Mouse (Mus musculus): ENCODE results near the gene Pde2a.

Gene Pde2a

GRCm38 (mm10) chr7:101421529-101421928, at the start of gene Pde2a:
Gene Pde2a, plus strand, starts transcription at chr7:101421691.
- DNase-seq (ENCODE audit: low spot score in 2 of 2), result no peak

GRCm38 (mm10) chr7:101373082-101373481, 48.4 kb upstream of the Pde2a start:
- DNase-seq (ENCODE audit: low spot score in 2 of 2), result no peak

GRCm38 (mm10) chr7:101374155-101374554, 47.3 kb upstream of the Pde2a start:
- peak in 1 of 2 experiments; percentile 56 for DNase-seq (ENCODE audit: low spot score in 2 of 2)

- no peak for DNase-seq (ENCODE audit: low spot score in 2 of 2)
Observed at GRCm38 (mm10) chr7:101376701-101377340, 44.7 kb upstream of the Pde2a start.

DNA sequence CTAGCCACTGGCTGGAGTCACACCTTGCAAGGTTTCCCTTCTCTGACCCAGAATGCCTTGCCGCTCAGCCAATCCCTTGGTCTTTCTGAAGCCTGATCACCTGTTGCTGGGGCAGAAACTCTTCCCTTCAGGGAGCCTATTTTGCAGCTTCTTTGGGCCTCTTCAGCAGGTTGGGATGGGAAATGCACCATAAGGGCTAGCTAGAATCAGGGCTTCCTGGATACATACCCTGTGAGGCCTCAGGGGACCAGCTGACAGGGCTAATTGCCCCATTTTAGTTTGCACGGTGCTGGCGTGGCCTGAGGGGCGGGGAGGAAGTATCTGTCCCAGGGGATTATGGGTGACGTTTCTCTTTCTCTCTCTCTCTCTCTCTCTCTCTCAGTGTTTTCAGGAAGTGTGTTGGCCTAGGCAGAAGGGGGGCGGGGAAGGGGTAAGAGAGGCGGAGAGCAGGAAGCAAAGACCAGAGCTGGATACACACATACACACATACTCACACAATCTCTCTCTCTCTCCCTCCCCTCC, 43.7 kb upstream of the Pde2a start:
- DNase-seq (ENCODE audit: low spot score in 2 of 2), result peak; percentile 81 to 82

DNA sequence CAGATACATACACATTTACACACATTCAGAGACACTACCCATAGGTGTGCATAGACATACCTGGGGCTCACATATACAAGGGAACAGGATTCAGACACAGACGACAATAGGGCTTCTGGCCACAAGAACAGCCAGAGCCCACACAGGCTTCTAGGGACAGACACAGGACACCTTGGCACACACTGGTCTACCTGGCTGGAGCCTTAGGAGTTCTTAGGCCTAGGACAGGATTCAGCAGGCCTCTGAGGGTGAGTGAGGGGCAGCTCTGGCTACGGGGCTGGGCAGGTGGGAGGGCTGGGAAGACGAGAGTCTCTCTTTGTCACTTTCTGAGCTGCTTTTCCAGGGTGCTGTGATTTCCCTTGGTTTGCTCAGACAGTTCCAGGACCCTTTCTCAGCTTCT, 43.2 kb upstream of the Pde2a start:
- peak; percentile 18 for DNase-seq (ENCODE audit: low spot score in 2 of 2)

DNA sequence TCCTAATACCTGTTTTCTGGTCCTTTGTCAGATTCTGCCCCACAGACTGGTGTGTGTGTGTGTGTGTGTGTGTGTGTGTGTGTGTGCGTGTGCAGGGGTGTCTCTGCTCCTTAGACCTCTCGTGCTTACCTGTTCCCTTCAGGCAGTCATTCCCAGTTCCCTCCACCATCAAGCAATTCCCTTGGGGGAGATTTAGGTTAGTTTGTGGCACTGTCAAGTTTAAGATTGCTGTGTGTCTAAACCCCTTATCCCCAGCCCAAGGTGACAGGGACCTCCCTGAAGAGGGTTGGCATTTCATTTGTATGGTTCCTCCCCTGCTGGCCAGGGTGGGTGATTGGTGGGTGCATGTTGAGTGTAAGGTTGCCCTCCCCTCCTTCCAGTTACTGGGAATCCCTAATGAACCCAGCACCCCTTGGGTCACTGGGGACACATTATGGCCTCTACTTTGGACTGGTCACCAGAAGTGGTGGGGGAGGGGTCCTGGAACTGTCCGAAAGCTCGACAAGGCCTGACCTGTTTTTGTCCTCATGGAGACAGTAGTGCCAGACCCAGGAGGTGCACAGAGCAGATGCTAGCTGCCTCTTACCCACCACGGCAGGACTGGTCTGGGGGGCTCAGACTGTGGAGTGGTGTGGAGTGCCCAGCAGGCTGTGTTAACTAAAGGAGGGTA, 42.6 kb upstream of the Pde2a start:
- no peak for DNase-seq (ENCODE audit: low spot score in 2 of 2)

DNA sequence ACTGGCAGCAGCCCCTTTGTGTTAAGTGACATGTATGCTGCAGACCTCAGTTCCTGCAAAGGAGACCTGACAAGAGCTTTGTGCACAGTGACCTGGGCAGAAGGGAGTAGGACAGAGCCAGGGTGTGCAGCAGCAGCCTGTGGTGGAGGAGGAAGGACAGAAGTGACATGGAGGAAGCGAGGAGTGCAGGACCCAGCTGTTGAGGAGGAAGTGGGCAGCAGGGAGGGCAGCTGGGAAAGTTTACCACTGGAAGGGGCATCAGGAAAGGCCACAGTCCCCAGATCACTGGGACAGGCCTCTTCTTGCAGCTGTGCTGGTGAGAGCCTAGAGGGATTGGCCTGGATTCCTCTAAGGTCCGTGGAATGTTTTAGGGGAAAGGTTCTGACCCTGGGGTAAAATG, 41.8 kb upstream of the Pde2a start:
- DNase-seq (ENCODE audit: low spot score in 2 of 2), result no peak

- no peak for DNase-seq (ENCODE audit: low spot score in 2 of 2)
Observed at GRCm38 (mm10) chr7:101381512-101381911, 40.0 kb upstream of the Pde2a start.

GRCm38 (mm10) chr7:101382378-101382777, 39.1 kb upstream of the Pde2a start:
- no peak for DNase-seq (ENCODE audit: low spot score in 2 of 2)

- no peak for DNase-seq (ENCODE audit: low spot score in 2 of 2)
Observed at GRCm38 (mm10) chr7:101383756-101384155, 37.7 kb upstream of the Pde2a start.

DNA sequence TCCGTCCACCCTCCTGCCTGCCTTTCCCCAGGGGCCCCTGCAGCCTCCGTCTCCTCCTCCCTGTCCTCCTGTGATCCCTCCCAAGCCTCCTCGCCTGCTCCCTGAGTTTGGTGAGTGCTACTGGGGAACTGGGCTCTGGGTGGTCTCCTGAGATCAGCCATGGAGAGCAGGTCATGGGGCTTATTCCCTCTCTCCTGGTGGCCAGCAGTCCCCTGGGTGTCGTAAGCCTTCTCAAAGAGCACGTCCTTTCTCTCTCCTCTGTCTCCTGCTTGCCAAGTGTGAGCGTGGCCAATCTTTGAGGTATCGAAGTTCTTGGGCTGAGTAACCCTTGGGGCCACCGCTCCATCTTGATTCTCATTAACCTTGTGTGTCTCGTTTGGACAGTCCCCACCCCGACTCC, 36.6 kb upstream of the Pde2a start:
- DNase-seq (ENCODE audit: low spot score in 2 of 2), result no peak

DNA sequence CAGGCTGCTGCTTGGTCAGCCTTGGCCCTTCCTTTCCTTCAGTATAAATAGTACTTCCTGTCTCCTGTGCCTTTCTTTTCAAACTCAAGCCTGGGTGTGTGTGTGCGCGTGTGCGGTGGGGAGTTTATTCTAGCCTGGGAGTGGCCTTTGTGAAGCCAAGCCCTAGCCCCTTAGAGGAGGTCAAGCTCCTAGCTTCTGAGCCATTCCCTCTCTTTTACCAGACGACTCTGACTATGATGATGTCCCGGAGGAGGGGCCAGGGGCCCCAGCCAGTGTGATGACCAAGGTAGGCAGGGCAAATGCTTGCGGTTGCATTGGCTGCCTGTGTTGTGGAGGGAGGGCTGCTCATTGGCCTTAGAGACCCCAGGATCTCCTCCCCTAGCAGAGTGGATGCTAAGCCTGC, 36.2 kb upstream of the Pde2a start:
- no peak for DNase-seq (ENCODE audit: low spot score in 2 of 2)

DNA sequence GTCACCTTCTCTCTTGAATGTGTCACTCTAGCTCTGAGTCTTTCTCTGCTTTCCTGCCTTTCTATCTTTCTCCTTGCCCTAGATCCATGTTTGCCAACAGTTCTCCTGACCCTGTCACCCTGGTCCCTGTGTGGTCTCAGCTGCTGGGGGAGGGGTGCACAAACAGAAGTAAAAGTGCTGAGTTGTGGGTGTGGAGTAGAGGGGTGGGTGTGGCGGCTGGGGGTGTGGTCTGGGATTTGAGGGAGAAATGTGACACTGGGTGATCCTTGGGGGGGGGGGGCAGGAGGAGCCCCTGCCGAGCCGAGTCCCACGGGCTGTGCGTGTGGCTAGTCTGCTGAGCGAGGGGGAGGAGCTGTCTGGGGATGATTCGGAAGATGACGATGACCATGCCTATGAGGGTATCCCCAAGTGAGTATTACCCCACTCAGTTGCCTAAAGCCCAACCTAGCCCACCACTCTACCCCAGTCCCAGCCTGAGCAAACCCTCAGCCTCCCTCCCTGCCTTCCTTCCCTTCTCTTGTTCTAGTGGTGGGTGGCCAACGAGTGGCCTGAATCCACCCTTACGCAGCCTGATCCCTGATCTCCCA, 35.5 kb upstream of the Pde2a start:
- no peak for DNase-seq (ENCODE audit: low spot score in 2 of 2)

GRCm38 (mm10) chr7:101389256-101389655, 32.2 kb upstream of the Pde2a start:
- no peak for DNase-seq (ENCODE audit: low spot score in 2 of 2)

DNA sequence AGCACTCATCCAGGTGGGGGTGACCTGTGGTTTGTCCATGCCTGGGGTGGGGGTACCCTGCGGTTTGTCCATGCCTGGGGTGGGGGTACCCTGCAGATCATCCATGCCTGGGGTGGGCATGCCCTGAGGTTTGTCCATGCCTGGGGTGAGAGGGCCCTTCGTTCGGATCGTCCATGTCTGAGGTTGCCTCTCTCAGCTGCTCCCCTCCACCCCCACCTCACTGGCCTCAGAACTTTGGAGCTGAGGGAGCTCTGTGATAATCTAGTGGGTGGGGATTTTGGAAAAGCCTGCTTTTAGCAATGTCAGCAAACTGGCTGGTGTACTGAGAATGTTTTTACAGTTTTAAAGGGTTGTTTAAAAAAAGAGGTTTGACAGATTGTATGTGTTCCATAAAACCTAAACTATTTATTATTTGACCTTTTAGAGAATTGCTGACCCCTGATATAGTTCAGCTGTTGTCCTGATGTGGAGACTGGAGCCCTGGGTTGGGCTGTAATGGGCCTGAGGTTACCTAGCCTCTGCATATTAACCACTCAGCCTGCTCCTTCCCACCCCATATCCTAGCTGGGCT, 29.5 kb upstream of the Pde2a start:
- no peak for DNase-seq (ENCODE audit: low spot score in 2 of 2)

GRCm38 (mm10) chr7:101393015-101393414, 28.5 kb upstream of the Pde2a start:
- no peak for DNase-seq (ENCODE audit: low spot score in 2 of 2)

DNA sequence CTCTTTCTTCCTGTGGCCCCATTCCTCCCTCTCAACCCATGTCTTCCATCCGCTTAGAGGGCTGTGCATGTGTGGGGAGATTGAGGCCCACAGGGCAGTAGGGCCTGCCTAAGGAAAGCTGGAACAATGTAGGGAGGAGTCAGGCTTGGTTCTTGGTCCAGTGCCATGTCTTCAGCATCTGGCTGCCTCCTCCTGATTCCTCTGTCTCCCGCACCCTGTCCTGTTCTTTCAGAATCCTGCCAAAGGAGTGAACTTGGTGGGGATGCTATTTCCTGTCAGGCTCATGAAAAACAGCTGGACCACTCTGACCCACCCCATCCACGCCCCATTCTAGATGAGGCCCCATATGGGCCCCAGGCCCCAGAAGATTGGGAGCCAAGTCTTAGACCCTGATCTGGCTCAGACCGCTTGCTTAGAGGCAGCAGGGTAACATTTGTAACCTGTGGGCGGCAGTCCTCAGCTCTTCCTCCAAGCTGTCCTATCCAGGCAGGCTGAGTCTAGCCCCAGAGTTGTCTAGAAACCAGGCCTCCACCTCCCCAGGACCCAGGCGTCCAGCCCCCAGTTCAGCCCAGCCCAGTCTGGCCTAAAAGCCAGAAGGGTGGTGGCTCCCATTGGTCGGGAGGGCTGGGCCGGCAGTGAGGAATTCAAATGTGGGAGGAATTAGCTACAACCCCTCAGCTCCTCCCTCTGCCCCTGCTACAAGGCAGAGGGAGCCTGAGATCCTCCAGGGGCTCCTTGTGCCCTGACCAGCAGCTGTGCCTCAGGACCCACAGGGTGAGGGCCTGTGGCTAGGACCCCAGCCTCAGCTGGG, 27.6 kb upstream of the Pde2a start:
- DNase-seq (ENCODE audit: low spot score in 2 of 2), result no peak

DNA sequence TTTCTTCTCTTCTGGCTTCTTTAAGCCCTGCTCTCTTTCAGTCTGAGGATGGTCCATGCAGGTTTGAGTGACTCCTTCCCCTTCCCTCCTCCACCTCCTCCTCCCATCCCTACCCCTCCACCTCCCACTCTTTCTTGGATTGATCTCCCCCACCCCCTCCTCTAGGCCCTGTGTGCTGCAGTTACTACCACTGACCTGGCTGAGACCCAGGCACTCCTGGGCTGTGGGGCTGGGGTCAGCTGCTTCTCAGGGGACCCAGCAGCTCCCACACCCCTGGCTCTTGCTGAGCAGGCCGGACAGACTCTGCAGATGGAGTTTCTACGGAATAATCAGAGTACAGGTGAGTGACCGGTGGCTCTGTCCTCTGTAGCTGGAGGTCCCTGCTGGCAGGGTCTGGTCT, 26.9 kb upstream of the Pde2a start:
- DNase-seq (ENCODE audit: low spot score in 2 of 2), result no peak

DNA sequence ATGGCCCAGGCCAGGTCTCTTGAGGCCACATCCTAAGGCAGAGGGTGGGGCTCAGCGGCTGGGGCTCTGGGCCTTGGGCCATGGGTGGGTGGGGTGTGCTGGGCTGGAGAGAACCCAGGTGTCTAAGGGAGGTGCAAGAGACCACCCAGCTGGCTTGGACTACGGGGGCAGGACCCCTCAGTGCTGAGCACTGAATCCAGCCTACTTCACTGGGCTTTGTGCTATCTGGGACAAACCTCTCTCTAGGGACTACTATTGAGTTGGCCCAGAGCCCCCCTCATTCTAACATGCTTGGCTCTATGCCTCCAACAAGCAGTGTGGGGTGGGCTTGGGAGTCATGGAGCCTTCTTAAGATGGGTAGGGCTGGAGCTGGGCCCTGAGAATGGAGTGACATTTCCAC, 26.0 kb upstream of the Pde2a start:
- no peak for DNase-seq (ENCODE audit: low spot score in 2 of 2)

DNA sequence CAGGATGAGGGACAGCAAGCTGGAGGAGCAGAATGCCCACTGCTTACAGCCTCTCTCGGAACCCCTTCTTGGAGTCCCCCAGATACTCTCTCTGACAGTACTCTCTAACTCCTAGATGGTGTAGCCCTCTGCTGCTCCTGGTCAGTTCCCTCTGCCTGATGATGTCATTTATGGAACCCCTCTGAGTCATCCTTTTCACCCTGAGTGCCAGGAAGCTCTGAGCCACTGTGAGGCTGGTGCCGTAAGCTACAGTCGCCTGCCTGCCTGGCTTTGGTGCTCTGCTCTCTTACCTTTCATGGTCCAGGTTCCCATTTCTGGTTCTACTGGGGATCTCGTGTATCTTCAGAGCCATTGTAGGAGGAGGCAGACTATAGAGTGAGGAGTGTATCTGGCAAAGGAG, 24.3 kb upstream of the Pde2a start:
- DNase-seq (ENCODE audit: low spot score in 2 of 2), result no peak

GRCm38 (mm10) chr7:101401510-101401909, 20.0 kb upstream of the Pde2a start:
- DNase-seq (ENCODE audit: low spot score in 2 of 2), result no peak

All from thymus, postnatal 10 days (tissue).